Mouse (Mus musculus) v-Abl transformed pro-B cells (cell line): ENCODE data around the gene Rhobtb1.

Source experiments
- in situ Hi-C, 2 experiments: fragments of 400-800 bp; cut with MboI; formaldehyde crosslinking; loops; one replicate each; pipeline ENCODE4 v1.15.1; 2025; ENCODE audit not compliant: unreplicated experiment in 2 of 2

Rhobtb1 gene

GRCm38 (mm10) chr10:69207981-69208630 is 56.9 kb downstream of the Rhobtb1 start:
- in situ Hi-C loops: loop anchor here in 1 of 2 experiments (25.0 kb wide), 2 partner anchors 979 to 1671 kb away; partner anchors contain the start of genes Ado and Egr2

GRCm38 (mm10) chr10:69208705-69209104 is 57.5 kb downstream of the Rhobtb1 start:
- in situ Hi-C loops: loop anchor here in 1 of 2 experiments (25.0 kb wide), 2 partner anchors 979 to 1671 kb away; partner anchors contain the start of genes Ado and Egr2

GRCm38 (mm10) chr10:69210006-69210405 is 58.8 kb downstream of the Rhobtb1 start:
- in situ Hi-C loops: loop anchor here (5.0 to 25.0 kb wide), 4 partner anchors 47 to 1673 kb away; partner anchors contain the start of genes Ado (in 1 of the 2) and Egr2 (in 1 of the 2)

- in situ Hi-C loops: loop anchor here (5.0 to 25.0 kb wide), 4 partner anchors 47 to 1673 kb away; partner anchors contain the start of genes Ado (in 1 of the 2) and Egr2 (in 1 of the 2)
Measured at GRCm38 (mm10) chr10:69210659-69211058, 59.4 kb downstream of the Rhobtb1 start.

- in situ Hi-C loops: loop anchor here (5.0 to 25.0 kb wide), 4 partner anchors 46 to 1674 kb away; partner anchors contain the start of genes Ado (in 1 of the 2) and Egr2 (in 1 of the 2)
Measured at GRCm38 (mm10) chr10:69211560-69211959, 60.3 kb downstream of the Rhobtb1 start.

- in situ Hi-C loops: loop anchor here (5.0 to 25.0 kb wide), 4 partner anchors 45 to 1675 kb away; partner anchors contain the start of genes Ado (in 1 of the 2) and Egr2 (in 1 of the 2)
Measured at GRCm38 (mm10) chr10:69211976-69212375, 60.7 kb downstream of the Rhobtb1 start.

- in situ Hi-C loops: loop anchor here (5.0 to 25.0 kb wide), 4 partner anchors 45 to 1675 kb away; partner anchors contain the start of genes Ado (in 1 of the 2) and Egr2 (in 1 of the 2)
Measured at GRCm38 (mm10) chr10:69212542-69213440, 61.6 kb downstream of the Rhobtb1 start, which contains the start of gene A930033H14Rik. A930033H14Rik (minus strand) TSS chr10:69213098.

GRCm38 (mm10) chr10:69213451-69213877 is 62.2 kb downstream of the Rhobtb1 start:
- in situ Hi-C loops: loop anchor here (5.0 to 25.0 kb wide), 4 partner anchors 44 to 1676 kb away; partner anchors contain the start of genes Ado (in 1 of the 2) and Egr2 (in 1 of the 2)

- in situ Hi-C loops: loop anchor here (5.0 to 25.0 kb wide), 4 partner anchors 43 to 1677 kb away; partner anchors contain the start of genes Ado (in 1 of the 2) and Egr2 (in 1 of the 2)
Measured at GRCm38 (mm10) chr10:69213986-69214385, 62.8 kb downstream of the Rhobtb1 start.

- in situ Hi-C loops: loop anchor here (10.0 to 25.0 kb wide), 3 partner anchors 48 to 1680 kb away; partner anchors contain the start of genes Ado (in 1 of the 2) and Egr2 (in 1 of the 2)
Measured at GRCm38 (mm10) chr10:69217127-69217690, 66.0 kb downstream of the Rhobtb1 start.

GRCm38 (mm10) chr10:69218458-69219288 is 67.4 kb downstream of the Rhobtb1 start:
- in situ Hi-C loops: loop anchor here (10.0 to 25.0 kb wide), 3 partner anchors 46 to 1681 kb away; partner anchors contain the start of genes Ado (in 1 of the 2) and Egr2 (in 1 of the 2)

GRCm38 (mm10) chr10:69219289-69219626 is 68.0 kb downstream of the Rhobtb1 start:
- in situ Hi-C loops: loop anchor here (10.0 to 25.0 kb wide), 3 partner anchors 46 to 1682 kb away; partner anchors contain the start of genes Ado (in 1 of the 2) and Egr2 (in 1 of the 2)

GRCm38 (mm10) chr10:69220296-69220695 is 69.1 kb downstream of the Rhobtb1 start:
- in situ Hi-C loops: loop anchor here in 1 of 2 experiments (25.0 kb wide), 2 partner anchors 967 to 1683 kb away; partner anchors contain the start of genes Ado and Egr2

GRCm38 (mm10) chr10:69221148-69221547 is 69.9 kb downstream of the Rhobtb1 start:
- in situ Hi-C loops: loop anchor here in 1 of 2 experiments (25.0 kb wide), 2 partner anchors 966 to 1684 kb away; partner anchors contain the start of genes Ado and Egr2

- in situ Hi-C loops: loop anchor here in 1 of 2 experiments (25.0 kb wide), 2 partner anchors 965 to 1685 kb away; partner anchors contain the start of genes Ado and Egr2
Measured at GRCm38 (mm10) chr10:69221955-69222354, 70.7 kb downstream of the Rhobtb1 start.

- in situ Hi-C loops: loop anchor here in 1 of 2 experiments (25.0 kb wide), 2 partner anchors 964 to 1686 kb away; partner anchors contain the start of genes Ado and Egr2
Measured at GRCm38 (mm10) chr10:69223232-69223631, 72.0 kb downstream of the Rhobtb1 start.

GRCm38 (mm10) chr10:69224276-69224675 is 73.0 kb downstream of the Rhobtb1 start:
- in situ Hi-C loops: loop anchor here in 1 of 2 experiments (25.0 kb wide), 2 partner anchors 963 to 1687 kb away; partner anchors contain the start of genes Ado and Egr2

GRCm38 (mm10) chr10:69225471-69225870 is 74.2 kb downstream of the Rhobtb1 start:
- in situ Hi-C loops: loop anchor here in 1 of 2 experiments (25.0 kb wide), 1 partner anchor 312 kb away; no protein-coding TSS in a partner anchor
